Mouse (Mus musculus) mesoderm, embryonic 11.5 days (tissue): ENCODE results near the gene Olfr509.
"Not testable (repeated sequence)": the region's sequence is repeated elsewhere in the genome, so short reads cannot be mapped to it uniquely, and the experiment has no call there.

Experiments used
- DNase-seq: peaks from one replicate; pipeline ENCODE4 v3.0.0-alpha.2; 2012; ENCODE audit warnings: low read depth, low spot score

Gene Olfr509

GRCm38 (mm10) chr7:108651806-108652205 is at the start of gene Olfr509:
Olfr509 (minus strand) TSS chr7:108651906.
- DNase-seq = no peak

- DNase-seq = no peak
Observed at GRCm38 (mm10) chr7:108678886-108679285, 27.2 kb upstream of the Olfr509 start.

- DNase-seq = no peak
Observed at GRCm38 (mm10) chr7:108671058-108671457, 19.4 kb upstream of the Olfr509 start.

GRCm38 (mm10) chr7:108666118-108666517 is 14.4 kb upstream of the Olfr509 start, which contains the start of gene Olfr510:
Olfr510 (plus strand) TSS chr7:108666418.
- no peak for DNase-seq

GRCm38 (mm10) chr7:108662419-108662818 is 10.7 kb upstream of the Olfr509 start:
- DNase-seq = no peak

- DNase-seq = no peak
Observed at GRCm38 (mm10) chr7:108629694-108630093, 22.0 kb downstream of the Olfr509 start, which contains the start of gene Olfr508. Olfr508 (plus strand) TSS chr7:108629994.

- DNase-seq = no peak
Observed at GRCm38 (mm10) chr7:108621514-108621913, 30.2 kb downstream of the Olfr509 start, which contains the start of gene Olfr507. Olfr507 (plus strand) TSS chr7:108621814.

GRCm38 (mm10) chr7:108616781-108617180 is 34.9 kb downstream of the Olfr509 start:
- DNase-seq = not testable (repeated sequence)

GRCm38 (mm10) chr7:108614110-108614509 is 37.6 kb downstream of the Olfr509 start:
- no peak for DNase-seq

GRCm38 (mm10) chr7:108610487-108610886 is 41.2 kb downstream of the Olfr509 start, which contains the start of gene Olfr506:
Olfr506 (plus strand) TSS chr7:108610787.
- no peak for DNase-seq

- DNase-seq = not testable (repeated sequence)
Observed at GRCm38 (mm10) chr7:108601916-108602315, 49.8 kb downstream of the Olfr509 start.
